8 mouse cellular contexts compared by ENCODE assay signal in genomic region chr4:128729033-128729708, GRCm38 (mm10). TPM values are rescaled to one million over a fixed set of nuclear protein-coding genes. Genes with fewer than 3 reads are reported as not detected.
A peak's percentile ranks its signal among the peaks of the same experiment; 100 is the strongest.
DNase-seq lines count a peak whose midpoint lies in the region; ATAC-seq and TF ChIP-seq lines count a peak whose summit lies in the region.

No protein-coding gene starts in this region.

- peaks cover 41% of the 10 kb centered on the region for H3K36me3 ChIP-seq in erythroblast, embryonic 14.5 days (ENCODE audit: control insufficient read depth)
- H3K36me3 ChIP-seq in MEL (ENCODE audit: control insufficient read depth in 1 of 2, insufficient read depth in 2 of 2, low read length in 2 of 2), result peaks cover 2 to 21% of the 10 kb centered on the region in 2 experiments; a peak in 3 of 4 replicates
- peaks cover 12% of the 10 kb centered on the region for H3K36me3 ChIP-seq in heart, embryonic 14.5 days (ENCODE audit: control insufficient read depth, insufficient read depth, low read length)
- H3K36me3 ChIP-seq in lung, embryonic 15.5 days, result peaks cover 8% of the 10 kb centered on the region; the same call in 1 of the 2 replicates

- no peak for TF ChIP-seq POLR2A in MEL (IDR thresholded peaks at IDR 0.05; ENCODE audit: control insufficient read depth in 1 of 2, insufficient read depth in 1 of 2, low read depth in 1 of 2, low read length in 2 of 2, poor library complexity in 1 of 2)

- DNase-seq in MEL (ENCODE audit: low read depth, low spot score), result no peak
- DNase-seq in adrenal gland, postnatal 25 days, result no peak
- DNase-seq in layer of hippocampus, adult 8-10 months (ENCODE audit: low spot score in 2 of 2), result no peak
- no peak for DNase-seq in ovary, postnatal 14 days (ENCODE audit: low spot score)

- peaks cover 32% of the 10 kb centered on the region for H3K79me2 ChIP-seq in MEL (ENCODE audit: control insufficient read depth, insufficient read depth, low read length, poor library complexity)

- H3K4me2 ChIP-seq in heart, embryonic 14.5 days (ENCODE audit: low read length), result peak overlapping the region; percentile 84
- peak overlapping the region; percentile 83 for H3K4me2 ChIP-seq in lung, embryonic 15.5 days

- TF ChIP-seq CTCF in MEL (IDR thresholded peaks at IDR 0.05 in 2 of 3, conservative IDR thresholded peaks at IDR 0.05 in 1 of 3; ENCODE audit: control insufficient read depth in 1 of 3, insufficient read depth in 1 of 3, low read depth in 2 of 3, low read length in 3 of 3, poor library complexity in 1 of 3, severe bottlenecking in 1 of 3), result no peak

- no peak for TF ChIP-seq EP300 in MEL (IDR thresholded peaks at IDR 0.05; ENCODE audit: low read depth in 1 of 2, low read length in 2 of 2)

- H3K9ac ChIP-seq in MEL (ENCODE audit: control insufficient read depth, low read depth, low read length, poor library complexity, severe bottlenecking), result peak overlapping the region; percentile 3
- peak overlapping the region; percentile 96 for H3K9ac ChIP-seq in heart, embryonic 14.5 days (ENCODE audit: low read length)
- peak overlapping the region; percentile 86 for H3K9ac ChIP-seq in lung, embryonic 15.5 days

- H3K4me3 ChIP-seq in erythroblast, embryonic 14.5 days (replicated peaks), result peak overlapping the region; percentile 86
- peak overlapping the region in 1 of 2 experiments; percentile 98; a peak in 2 of 4 replicates for H3K4me3 ChIP-seq in MEL (ENCODE audit: control insufficient read depth in 1 of 2, insufficient read depth in 1 of 2, low read depth in 2 of 2, low read length in 2 of 2)
- H3K4me3 ChIP-seq in heart, embryonic 14.5 days (ENCODE audit: control insufficient read depth in 1 of 2, insufficient read depth in 1 of 2, low read depth in 1 of 2, low read length in 2 of 2), result peak overlapping the region; percentile 66 to 97
- H3K4me3 ChIP-seq in lung, embryonic 15.5 days, result peak overlapping the region; percentile 71

- H3K9me3 ChIP-seq in erythroblast, embryonic 14.5 days (ENCODE audit: control insufficient read depth, low read length), result no peaks in the 10 kb centered on the region
- H3K9me3 ChIP-seq in MEL (replicated peaks; ENCODE audit: insufficient read depth, low read length), result no peaks in the 10 kb centered on the region
- no peaks in the 10 kb centered on the region for H3K9me3 ChIP-seq in heart, embryonic 14.5 days (ENCODE audit: control insufficient read depth, low read length)
- H3K9me3 ChIP-seq in lung, embryonic 15.5 days, result no peaks in the 10 kb centered on the region

- no peak for TF ChIP-seq RAD21 in MEL (IDR thresholded peaks at IDR 0.05; ENCODE audit: low read depth, low read length)

- WGBS in heart, embryonic 14.5 days, result 33% methylated on average over 15 of the region's 15 CpGs
- 4% methylated on average over 15 of the region's 15 CpGs for WGBS in lung, embryonic 15.5 days

- no peak for ATAC-seq in erythroblast, adult 5-6 weeks (replicated peaks; ENCODE audit: low FRiP score, poor library complexity, severe bottlenecking)
- ATAC-seq in heart, embryonic 14.5 days (ENCODE audit: insufficient number of reproducible peaks, insufficient read depth, low FRiP score, low read depth), result no peak
- no peak for ATAC-seq in lung, embryonic 15.5 days (ENCODE audit: borderline replicate concordance, extremely low read depth, low FRiP score, low TSS enrichment)

- H3K27me3 ChIP-seq in erythroblast, embryonic 14.5 days (ENCODE audit: control insufficient read depth), result no peaks in the 10 kb centered on the region
- no peaks in the 10 kb centered on the region for H3K27me3 ChIP-seq in MEL (ENCODE audit: control insufficient read depth in 1 of 2, insufficient read depth in 2 of 2, low read length in 2 of 2)
- no peaks in the 10 kb centered on the region for H3K27me3 ChIP-seq in heart, embryonic 14.5 days (ENCODE audit: control insufficient read depth, insufficient read depth, low read length)
- no peaks in the 10 kb centered on the region for H3K27me3 ChIP-seq in lung, embryonic 15.5 days

- H3K4me1 ChIP-seq in erythroblast, embryonic 14.5 days (ENCODE audit: control insufficient read depth), result peaks cover 47% of the 10 kb centered on the region
- H3K4me1 ChIP-seq in MEL (ENCODE audit: control insufficient read depth in 1 of 2, insufficient read depth in 2 of 2, low read length in 2 of 2), result peaks cover 9 to 22% of the 10 kb centered on the region in 2 experiments; a peak in 3 of 4 replicates
- H3K4me1 ChIP-seq in heart, embryonic 14.5 days (ENCODE audit: control insufficient read depth in 2 of 2, insufficient read depth in 2 of 2, low read length in 2 of 2), result peaks cover 30 to 62% of the 10 kb centered on the region in 2 experiments
- H3K4me1 ChIP-seq in lung, embryonic 15.5 days, result peaks cover 55% of the 10 kb centered on the region

- no peak overlapping the region for H3K27ac ChIP-seq in MEL (ENCODE audit: control insufficient read depth, low read depth, low read length)
- peak overlapping the region; percentile 83 to 94 for H3K27ac ChIP-seq in heart, embryonic 14.5 days (replicated peaks in 1 of 2; ENCODE audit: control insufficient read depth in 1 of 2, insufficient read depth in 1 of 2, low read depth in 2 of 2, low read length in 2 of 2)
- H3K27ac ChIP-seq in lung, embryonic 15.5 days, result peak overlapping the region; percentile 91

TF ChIP-seq in MEL, 35 proteins besides CTCF, POLR2A, EP300 and RAD21:
- TF ChIP-seq MXI1 (IDR thresholded peaks at IDR 0.05; ENCODE audit: low read depth, low read length) (no peak), CHD2 (IDR thresholded peaks at IDR 0.05; ENCODE audit: low read length) (no peak), SMC3 (IDR thresholded peaks at IDR 0.05; ENCODE audit: low read depth, low read length) (no peak), GABPA (IDR thresholded peaks at IDR 0.05; ENCODE audit: low read depth, low read length) (no peak), SIN3A (IDR thresholded peaks at IDR 0.05; ENCODE audit: low read length) (no peak), UBTF (IDR thresholded peaks at IDR 0.05; ENCODE audit: borderline replicate concordance, insufficient read depth, low read depth, low read length) (no peak), USF1 (IDR thresholded peaks at IDR 0.05; ENCODE audit: low read depth, low read length) (no peak), CHD1 (IDR thresholded peaks at IDR 0.05; ENCODE audit: low read depth, low read length) (no peak), POLR2AphosphoS5 (IDR thresholded peaks at IDR 0.05; ENCODE audit: borderline replicate concordance, low read depth, low read length) (no peak), NRF1 (IDR thresholded peaks at IDR 0.05; ENCODE audit: insufficient read depth, low read depth, low read length, poor library complexity, severe bottlenecking) (no peak), TBP (IDR thresholded peaks at IDR 0.05; ENCODE audit: low read depth, low read length) (no peak), MEF2A (IDR thresholded peaks at IDR 0.05; ENCODE audit: extremely low read depth, insufficient replicate concordance, low read depth, low read length, poor library complexity, severe bottlenecking) (no peak), ZKSCAN1 (IDR thresholded peaks at IDR 0.05; ENCODE audit: low read depth, low read length) (no peak), USF2 (IDR thresholded peaks at IDR 0.05; ENCODE audit: borderline replicate concordance in 1 of 2, insufficient read depth in 1 of 2, low read depth in 1 of 2, low read length in 2 of 2) (no peak), MYC (IDR thresholded peaks at IDR 0.05; ENCODE audit: low read depth, low read length) (no peak), ZMIZ1 (IDR thresholded peaks at IDR 0.05; ENCODE audit: low read depth, low read length) (no peak), KAT2A (conservative IDR thresholded peaks at IDR 0.05; ENCODE audit: low read depth, low read length) (no peak), MAX (IDR thresholded peaks at IDR 0.05; ENCODE audit: low read length) (no peak), E2F4 (IDR thresholded peaks at IDR 0.05; ENCODE audit: borderline replicate concordance, low read depth, low read length) (no peak), BHLHE40 (IDR thresholded peaks at IDR 0.05; ENCODE audit: borderline replicate concordance, low read depth, low read length) (no peak)
TF ChIP-seq in MEL: peak in this region for 0.

RNA-seq across cellular contexts. Expression of gene A3galt2, which starts 26.0 kb away (rescaled TPM):
- polyA plus RNA-seq in erythroblast, embryonic 14.5 days (2012), result not detected in 2 replicates
- not detected in 2 replicates for total RNA-seq in erythroblast, adult 5-6 weeks (2015; ENCODE audit: low replicate concordance)
- total RNA-seq in erythroblast, adult 5-6 weeks (2017; ENCODE audit: low replicate concordance), result not detected in 2 replicates
- total RNA-seq in MEL (2012; rRNA removed), result not detected in 2 replicates
- polyA plus RNA-seq in MEL (2012; ENCODE audit: insufficient read depth in 1 of 2, insufficient read length in 2 of 2, low read depth in 1 of 2, low replicate concordance in 2 of 2, missing spikeins in 1 of 2), result under 1 TPM in 1 of 2 experiments, not detected in 1; 0.06 TPM
- polyA plus RNA-seq in heart, embryonic 14.5 days (2014; fragmentation: Nextera tagmentation; extraction: Ambion mirVana), result 0.12 and 0.13 TPM in 2 replicates
- polyA plus RNA-seq in lung, embryonic 15.5 days (2015; fragmentation: Nextera tagmentation; extraction: Ambion mirVana), result 0.20 and 0.35 TPM in 2 replicates
- 0.27 TPM in 1 of 2 replicates, not detected in the other for total RNA-seq in adrenal gland, postnatal 25 days (2021)
- under 1 TPM; 0.13 to 0.53 (median 0.22) TPM for total RNA-seq in layer of hippocampus, adult 8-10 months (2022)

Comparison
In these comparisons a context has a peak if more than half of its experiments do, and no peak if none do; other contexts are left out.
1. H3K9ac ChIP-seq: peak in every context shown above with its lines; median percentile 96 in heart, embryonic 14.5 days; 86 in lung, embryonic 15.5 days; 3 in MEL.